Mouse (Mus musculus): ENCODE data around the gene Gnmt.

Gnmt gene

DNA sequence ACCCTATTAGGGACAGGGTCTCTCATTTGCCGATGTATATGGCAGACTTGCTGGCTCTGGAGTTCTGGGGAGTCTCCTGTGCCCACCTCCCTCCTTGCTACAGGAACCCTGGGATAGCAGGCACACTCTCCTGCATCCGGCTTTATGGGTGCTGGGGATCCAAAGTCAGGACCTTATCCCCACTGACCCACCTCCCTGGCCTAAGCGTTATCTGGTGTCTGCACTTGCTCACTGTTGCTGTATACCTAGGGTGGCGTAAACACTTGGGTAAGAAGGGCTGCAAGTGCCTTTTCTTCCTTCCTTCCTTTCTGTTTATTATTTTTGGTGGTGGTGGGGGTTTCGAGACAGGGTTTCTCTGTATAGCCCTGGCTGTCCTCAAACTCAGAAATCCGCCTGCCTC, 12.3 kb upstream of the Gnmt start:
- no peak for DNase-seq

DNA sequence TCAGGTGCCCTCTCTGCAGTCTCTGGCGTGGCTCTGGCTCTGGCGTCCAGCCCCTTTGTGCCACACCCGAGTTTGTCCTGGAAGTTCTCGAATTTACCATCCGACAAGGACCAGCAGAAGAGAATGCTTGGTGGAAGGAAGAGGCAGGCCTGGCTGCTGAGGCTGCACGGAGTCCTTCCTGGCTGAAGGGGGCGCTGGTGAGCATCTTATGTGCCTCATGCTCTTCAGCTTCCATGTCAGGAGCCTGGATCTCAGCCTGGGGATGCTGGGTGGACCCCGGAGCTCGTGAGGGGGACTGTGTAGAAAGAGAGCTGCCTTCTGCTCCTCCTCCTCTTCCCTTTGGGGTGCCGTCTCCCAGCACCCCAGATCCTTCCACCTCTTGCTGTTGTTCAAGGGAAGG, 7.2 kb upstream of the Gnmt start:
- peak in 1 of 2 experiments; percentile 66 for DNase-seq

DNA sequence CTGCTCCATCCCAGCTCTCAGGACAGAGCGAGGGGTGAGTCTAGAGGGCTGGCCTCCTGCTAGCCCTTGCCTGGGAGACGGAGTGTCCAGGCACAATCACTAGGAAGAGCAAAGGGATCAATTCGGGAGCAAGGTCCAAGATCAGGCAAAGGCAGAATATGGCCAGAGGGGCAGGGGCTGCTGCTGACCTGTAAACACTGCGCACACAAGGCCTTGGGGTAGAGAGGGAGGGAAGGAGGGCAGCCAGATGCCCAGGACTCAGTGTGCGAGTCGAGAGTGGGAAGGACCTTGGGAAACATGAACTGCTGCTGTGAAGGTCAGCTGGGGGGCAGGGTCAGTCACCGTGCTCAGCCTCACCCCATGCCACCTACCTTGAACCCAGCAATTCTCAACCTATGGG, 6.3 kb upstream of the Gnmt start:
- no peak for DNase-seq

DNA sequence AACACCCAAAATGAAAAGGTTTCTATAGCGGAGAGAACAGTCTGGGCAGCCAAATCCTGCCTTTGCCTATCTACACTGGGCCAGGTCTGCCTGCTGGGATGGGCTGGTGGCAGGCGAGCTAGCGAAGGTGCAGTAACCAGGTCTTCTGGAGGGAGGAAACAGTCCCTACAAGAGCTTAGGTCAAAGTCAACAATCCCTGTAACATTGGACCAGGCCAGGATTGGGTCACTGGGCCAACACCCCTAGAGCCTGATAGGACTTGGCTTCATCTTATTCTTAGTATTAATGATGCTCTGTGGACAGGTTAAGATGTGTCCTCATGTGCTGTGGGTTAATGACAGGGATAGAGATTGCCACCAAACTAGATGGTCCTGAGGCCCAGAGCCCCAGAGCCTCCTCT, 5.1 kb upstream of the Gnmt start:
- DNase-seq = no peak

GRCm38 (mm10) chr17:46728496-46728895, 472 bp downstream of the Gnmt start:
- DNase-seq = no peak

- peak; percentile 56 to 79 for DNase-seq
Observed at GRCm38 (mm10) chr17:46728021-46728420, 947 bp downstream of the Gnmt start.

- no peak for DNase-seq
Observed at GRCm38 (mm10) chr17:46727271-46727670, 1.7 kb downstream of the Gnmt start.

DNA sequence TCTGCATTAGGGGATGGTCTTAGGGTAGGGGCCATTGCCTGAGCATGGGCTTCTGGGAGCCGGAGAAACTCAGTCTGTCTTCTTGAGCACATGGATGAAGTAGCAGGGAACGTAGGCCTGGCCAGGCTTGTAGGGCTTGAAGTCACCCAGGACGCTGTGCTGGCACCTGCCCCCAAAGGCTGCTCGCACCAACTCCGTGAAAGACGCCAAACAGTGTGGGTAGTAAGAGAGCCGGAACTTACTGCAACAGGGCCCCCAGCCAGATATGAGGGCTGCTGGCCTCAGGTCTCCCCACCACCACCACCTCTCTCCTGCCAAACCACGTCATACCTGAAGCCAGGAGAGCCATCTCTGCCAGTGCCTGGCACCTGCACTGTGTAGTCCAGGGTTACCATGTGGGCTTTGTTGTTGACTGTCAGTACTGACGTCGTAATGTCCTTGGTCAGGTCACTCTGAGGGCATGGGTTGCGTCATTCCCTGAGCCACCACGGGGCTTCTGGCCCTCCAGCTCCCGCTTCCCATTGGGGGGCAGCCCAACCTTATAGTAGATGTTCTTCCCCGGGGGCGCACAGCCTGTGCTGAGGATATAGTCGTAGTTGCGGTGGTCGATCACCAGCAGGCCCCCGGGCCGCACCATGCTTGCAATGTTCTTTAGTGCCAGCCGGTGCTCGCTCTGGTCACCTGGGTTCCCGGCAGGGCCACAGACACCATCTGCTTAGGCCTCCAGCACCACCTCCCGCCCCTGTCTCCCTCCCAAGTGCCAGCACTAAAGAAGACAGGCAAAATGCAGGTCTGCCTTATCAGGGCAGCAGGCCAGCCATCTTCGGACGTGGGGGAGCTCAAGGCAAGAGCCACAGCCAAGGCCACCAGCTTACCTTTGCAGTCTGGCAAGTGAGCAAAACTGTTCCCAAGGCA, 3.0 kb downstream of the Gnmt start:
- no peak for DNase-seq

DNA sequence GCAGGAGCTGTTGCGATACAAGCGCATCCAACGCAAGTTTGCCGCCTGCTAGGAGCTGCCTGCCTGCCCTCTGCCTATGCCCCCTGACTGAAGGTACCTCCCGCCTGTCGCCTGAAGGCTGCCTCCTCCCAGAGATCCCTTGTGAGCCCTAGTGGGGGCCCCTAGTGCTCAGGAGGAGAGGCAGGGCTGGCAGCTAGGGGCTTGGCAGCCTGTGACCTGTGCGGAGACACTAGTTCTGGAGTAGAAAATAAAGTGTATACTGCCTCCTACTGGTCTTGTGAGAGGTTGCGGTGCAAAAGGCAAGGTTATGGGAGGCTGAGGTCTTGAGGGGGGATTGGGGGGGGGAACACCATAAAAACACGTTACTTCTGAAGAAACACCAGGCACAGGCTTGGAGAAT, 3.7 kb downstream of the Gnmt start:
- DNase-seq = peak in 1 of 2 experiments; percentile 36

DNA sequence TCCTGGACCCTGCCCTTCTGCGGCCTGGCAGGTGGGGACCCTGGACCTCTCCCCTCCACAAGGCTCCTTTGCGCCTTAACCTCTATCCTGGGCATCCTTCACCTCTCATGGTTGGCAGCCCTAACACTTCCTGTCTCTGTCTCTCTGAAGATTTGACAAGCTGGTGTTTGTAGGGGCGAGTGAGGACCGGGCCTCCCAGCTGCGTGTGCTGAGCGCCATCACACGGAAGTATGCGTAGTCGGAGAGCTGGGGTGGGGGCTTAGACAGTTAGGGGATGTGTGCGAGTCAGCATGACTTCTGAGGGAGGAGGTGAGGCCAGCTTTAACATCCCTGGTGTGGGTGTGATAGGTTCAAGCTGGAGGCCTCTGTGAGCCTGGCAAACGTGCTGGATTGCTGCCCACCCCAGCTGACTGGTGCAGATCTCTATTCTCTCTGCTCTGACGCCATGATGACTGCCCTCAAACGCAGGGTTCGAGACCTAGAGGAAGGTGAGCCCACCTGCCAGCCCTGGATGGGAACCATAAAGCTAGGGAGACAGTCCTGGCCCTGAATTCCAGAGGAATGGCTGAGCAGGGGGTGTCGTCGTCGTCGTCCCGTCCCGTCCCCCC, 4.4 kb downstream of the Gnmt start:
- DNase-seq = no peak

GRCm38 (mm10) chr17:46721077-46721476, 7.9 kb downstream of the Gnmt start:
- DNase-seq = no peak

DNA sequence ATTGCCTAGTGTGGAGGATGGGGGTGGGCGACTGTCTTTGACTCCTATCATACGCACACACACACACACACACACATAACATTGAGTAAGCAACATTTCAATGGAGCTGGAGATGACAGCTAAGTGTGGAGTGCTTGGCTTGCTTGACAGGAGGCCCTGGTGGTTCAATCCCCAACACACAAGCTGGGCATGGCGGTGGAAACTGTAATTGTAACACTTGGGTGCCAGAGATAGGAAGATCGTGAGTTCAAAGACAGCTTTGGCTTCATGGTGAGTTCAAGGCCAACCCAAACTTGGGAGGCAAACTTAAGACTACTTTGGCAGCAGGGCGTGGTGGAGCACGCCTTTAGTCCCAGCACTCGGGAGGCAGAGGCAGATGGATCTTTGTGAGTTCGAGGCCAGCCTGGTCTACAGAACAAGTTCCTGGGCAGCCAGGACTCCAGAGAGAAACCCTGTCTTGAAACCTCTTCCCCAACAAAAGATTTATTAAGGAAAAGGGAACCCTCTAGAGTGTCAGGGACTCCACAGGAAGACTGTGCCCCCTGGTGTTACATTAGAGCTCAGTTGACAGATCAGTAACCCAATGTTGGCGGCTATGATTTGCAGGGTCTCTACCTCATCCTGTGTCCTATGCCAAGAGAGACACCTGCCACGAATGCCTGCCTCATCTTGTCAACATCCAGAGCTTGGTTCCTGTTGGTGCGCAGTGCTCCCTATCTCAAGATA, 14.0 kb downstream of the Gnmt start:
- DNase-seq = peak; percentile 38 to 42

DNA sequence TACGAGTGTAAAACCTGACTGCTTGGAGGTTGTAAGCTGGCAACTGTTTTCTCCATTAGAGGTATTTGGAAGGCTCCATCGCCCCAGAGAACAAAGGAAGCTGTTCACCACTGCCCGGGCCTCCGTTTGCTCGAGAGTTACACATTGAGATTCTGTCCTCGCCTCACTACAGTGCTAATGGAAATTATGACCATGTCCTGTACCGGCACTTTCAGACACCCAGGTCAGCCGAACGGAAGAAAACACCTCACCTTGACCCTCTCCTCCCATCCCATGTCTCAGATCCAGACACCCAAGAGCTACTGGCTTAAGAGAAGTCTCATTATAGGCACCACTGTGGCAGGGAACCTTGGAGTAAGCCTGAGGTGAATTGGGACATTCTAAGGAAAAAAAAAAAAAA, 15.1 kb downstream of the Gnmt start:
- DNase-seq = no peak

- no peak for DNase-seq
Observed at GRCm38 (mm10) chr17:46712442-46712841, 16.5 kb downstream of the Gnmt start.

DNA sequence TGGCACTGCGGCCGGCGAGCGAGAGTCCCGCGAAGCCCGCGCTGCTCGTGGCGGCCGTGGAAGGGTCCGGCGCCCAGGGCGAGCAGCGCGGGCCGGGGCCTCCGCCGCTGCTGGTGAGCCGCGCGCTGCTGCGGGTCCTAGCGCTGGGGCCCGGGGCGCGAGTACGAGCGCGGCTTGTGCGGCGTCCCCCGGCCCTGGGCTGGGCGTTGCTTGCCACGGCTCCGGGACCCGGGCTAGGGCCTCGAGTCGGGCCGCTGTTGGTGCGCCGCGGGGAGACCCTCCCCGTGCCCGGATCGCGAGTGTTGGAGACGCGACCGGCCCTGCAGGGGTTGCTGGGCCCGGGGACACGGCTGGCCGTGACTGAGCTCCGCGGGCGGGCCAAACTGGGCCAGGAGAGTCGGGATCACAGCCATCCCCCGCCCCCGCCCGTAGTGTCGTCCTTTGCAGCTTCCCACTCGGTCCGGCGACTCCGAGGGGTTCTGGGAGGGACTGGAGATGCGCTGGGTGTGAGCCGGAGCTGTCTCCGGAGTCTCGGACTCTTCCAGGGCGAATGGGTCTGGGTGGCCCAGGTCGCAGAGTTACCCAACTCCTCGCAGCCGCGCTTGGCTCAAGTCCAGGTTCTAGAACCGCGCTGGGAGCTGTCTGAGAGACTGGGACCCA, 17.2 kb downstream of the Gnmt start:
- peak; percentile 55 to 81 for DNase-seq

DNA sequence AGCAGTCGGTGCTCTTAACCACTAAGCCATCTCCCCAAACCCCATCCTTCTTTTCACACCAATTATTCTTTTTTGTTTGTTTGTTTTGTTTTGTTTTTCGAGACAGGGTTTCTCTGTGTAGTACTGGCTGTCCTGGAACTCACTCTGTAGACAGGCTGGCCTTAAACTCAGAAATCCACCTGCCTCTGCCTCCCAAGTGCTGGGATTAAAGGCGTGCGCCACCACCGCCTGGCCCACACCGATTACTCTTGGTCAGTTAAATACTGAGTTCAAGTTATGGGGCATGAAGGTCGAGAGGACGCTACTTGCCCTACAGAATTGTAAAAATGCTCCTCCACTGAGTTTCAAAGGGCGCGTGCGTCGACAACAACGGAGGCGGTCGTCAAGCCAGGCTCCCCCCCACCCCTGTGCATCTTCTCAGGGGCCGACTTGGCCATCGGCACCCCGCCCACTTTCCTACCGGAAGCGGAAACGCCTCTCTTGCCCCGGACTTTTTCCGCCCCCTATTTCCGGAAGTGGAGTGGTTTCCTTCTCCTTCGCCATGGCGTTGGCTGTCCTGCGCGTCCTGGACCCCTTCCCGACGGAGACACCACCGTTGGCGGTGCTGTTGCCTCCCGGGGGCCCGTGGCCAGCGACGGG, 17.9 kb downstream of the Gnmt start, which contains the start of gene Pex6:
Gene Pex6, plus strand, starts transcription at position 505 of the 639 bp plus-strand sequence.
- DNase-seq = peak; percentile 96 to 98

- DNase-seq = no peak
Observed at GRCm38 (mm10) chr17:46706375-46707089, 22.4 kb downstream of the Gnmt start.

DNA sequence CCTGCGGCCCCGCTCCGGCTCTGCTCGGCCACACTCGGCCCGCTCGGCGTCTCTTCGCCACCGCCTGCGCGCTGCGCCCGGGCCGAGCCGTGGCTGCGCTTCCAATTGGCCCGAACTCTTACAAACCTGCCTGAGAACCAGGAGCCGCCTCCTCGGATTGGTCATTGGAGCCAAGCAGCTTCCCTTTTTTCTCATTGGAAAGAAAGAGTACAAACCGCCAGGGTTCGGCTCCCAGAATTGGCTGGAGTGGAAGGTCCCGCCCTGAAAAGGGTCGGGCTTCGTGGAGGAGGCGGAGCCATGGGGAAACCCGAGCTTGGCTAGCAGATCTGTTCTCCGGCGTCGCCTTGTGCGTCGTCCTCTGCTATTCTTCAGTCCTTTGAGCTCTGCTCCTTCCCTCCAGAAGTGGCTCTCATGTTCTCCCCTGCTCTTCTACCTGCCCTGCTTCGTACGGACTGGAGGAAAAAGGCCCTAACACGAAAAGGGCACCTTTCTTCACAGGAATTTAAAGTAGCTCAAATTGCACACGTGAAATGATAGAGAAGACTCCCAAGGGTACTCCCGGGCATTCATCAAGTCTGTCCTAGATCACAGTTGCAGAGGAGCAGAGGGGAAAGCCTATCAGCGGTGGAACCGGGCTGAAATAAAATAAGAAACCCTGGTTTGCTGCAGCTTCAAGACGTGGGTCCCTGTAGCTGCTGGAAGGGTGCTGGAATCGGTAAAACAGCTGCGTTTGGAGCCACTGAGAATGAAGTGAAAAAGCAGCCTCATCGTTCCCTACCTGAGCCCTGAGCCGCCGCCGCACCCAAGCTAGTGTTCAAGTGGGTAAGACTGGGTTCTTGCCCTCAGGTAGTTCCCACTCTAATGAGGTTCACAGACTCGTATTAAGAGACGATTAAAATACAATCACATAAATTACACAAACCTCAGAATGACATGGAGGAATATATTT, 23.8 kb downstream of the Gnmt start, which contains the start of gene Ppp2r5d:
Gene Ppp2r5d, minus strand, starts transcription at position 225 of the 949 bp plus-strand sequence.
- peak; percentile 96 to 98 for DNase-seq

GRCm38 (mm10) chr17:46703971-46704886, 24.7 kb downstream of the Gnmt start:
- no peak for DNase-seq
